Mouse (Mus musculus) embryonic facial prominence, embryonic 12.5 days (tissue): Measurements from ENCODE around the gene Ndufb10. TPM values are rescaled to one million over a fixed set of nuclear protein-coding genes. Genes with fewer than 3 reads are reported as not detected.

ENCODE experiments used
- ATAC-seq: fragments of 200-750 bp; cut with Nextera tagmentation; 2 replicates; pipeline ENCODE4 v1.8.0; 2017; ENCODE audit not compliant: insufficient number of reproducible peaks, insufficient read depth, low FRiP score, low TSS enrichment
- H3K27ac ChIP-seq: fragments of 300-500 bp; sonication (generic); 2 replicates; pipeline ENCODE4 v1.5.1; 2016; ENCODE audit warnings: mild to moderate bottlenecking
- H3K27me3 ChIP-seq: fragments of 300-500 bp; sonication (generic); 2 replicates; pipeline ENCODE4 v1.6.1; 2016; ENCODE audit warnings: mild to moderate bottlenecking, moderate library complexity
- H3K36me3 ChIP-seq: fragments of 300-500 bp; sonication (generic); 2 replicates; pipeline ENCODE4 v1.6.1; 2016; ENCODE audit warnings: mild to moderate bottlenecking
- H3K4me1 ChIP-seq: fragments of 300-500 bp; sonication (generic); 2 replicates; pipeline ENCODE4 v1.6.1; 2016
- H3K4me2 ChIP-seq: fragments of 300-500 bp; sonication (generic); replicated peaks from 2 replicates; pipeline ENCODE4 v1.6.1; 2016; ENCODE audit warnings: mild to moderate bottlenecking, moderate library complexity
- H3K4me3 ChIP-seq: fragments of 300-500 bp; sonication (generic); 2 replicates; pipeline ENCODE4 v1.5.1; 2016; ENCODE audit warnings: mild to moderate bottlenecking
- H3K9ac ChIP-seq: fragments of 300-500 bp; sonication (generic); 2 replicates; pipeline ENCODE4 v1.6.1; 2016; ENCODE audit warnings: mild to moderate bottlenecking, moderate library complexity
- H3K9me3 ChIP-seq: fragments of 300-500 bp; sonication (generic); 2 replicates; pipeline ENCODE4 v1.6.1; 2016; ENCODE audit warnings: mild to moderate bottlenecking, moderate library complexity
- WGBS: fragments of 180-500 bp; shearing (Covaris S2); methylation state at CpG from one replicate; pipeline ENCODE4 v1.1.7; 2016; 5-methylcytosine and 5-hydroxymethylcytosine counted together
- polyA plus RNA-seq: library from polyadenylated mRNA; unstranded; fragments of >200 nt; fragmentation: Nextera tagmentation; extraction: Ambion mirVana; gene quantifications from 2 replicates; pipeline ENCODE4 v1.2.1, GENCODE M21; 2016

Gene Ndufb10
- polyA plus RNA-seq, 1 experiment from 2014 or later: 209 TPM

DNA sequence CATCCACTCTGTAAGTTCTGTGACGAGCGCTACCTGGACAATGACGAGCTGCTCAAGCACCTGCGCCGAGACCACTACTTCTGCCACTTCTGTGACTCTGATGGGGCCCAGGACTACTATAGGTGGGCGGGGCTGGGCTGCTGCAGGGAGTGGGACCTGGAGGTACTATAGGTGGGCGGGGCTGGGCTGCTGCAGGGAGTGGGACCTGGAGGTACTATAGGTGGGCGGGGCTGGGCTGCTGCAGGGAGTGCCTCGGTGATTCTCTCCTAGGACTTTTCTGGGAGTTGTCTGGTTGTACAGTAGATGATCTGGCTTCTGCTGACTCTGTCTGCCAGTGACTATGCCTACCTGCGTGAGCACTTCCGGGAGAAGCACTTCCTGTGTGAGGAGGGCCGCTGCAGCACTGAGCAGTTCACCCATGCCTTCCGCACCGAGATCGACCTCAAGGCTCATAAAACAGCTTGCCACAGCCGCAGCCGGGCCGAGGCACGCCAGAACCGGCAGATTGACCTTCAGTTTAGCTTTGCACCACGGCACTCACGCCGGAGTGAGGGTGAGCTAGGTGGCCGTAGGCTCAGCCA, 46.7 kb downstream of the Ndufb10 start:
- peaks cover 63% of the 10 kb centered on the region for H3K36me3 ChIP-seq
- no peak overlapping the region for H3K4me3 ChIP-seq
- 0 out of 2 replicates have a peak, but pooled peaks cover 4% of the 10 kb centered on the region for H3K4me1 ChIP-seq
- no peak for ATAC-seq
- H3K27ac ChIP-seq: no peak overlapping the region
- no peaks in the 10 kb centered on the region for H3K9me3 ChIP-seq
- H3K4me2 ChIP-seq: no peak overlapping the region
- no peak overlapping the region for H3K9ac ChIP-seq
- WGBS: 91% methylated on average over 24 of the region's 24 CpGs
- H3K27me3 ChIP-seq: no peaks in the 10 kb centered on the region

GRCm38 (mm10) chr17:24676877-24677276, 47.4 kb downstream of the Ndufb10 start:
- peaks cover 56% of the 10 kb centered on the region for H3K36me3 ChIP-seq

GRCm38 (mm10) chr17:24676187-24676586, 48.1 kb downstream of the Ndufb10 start:
- H3K4me3 ChIP-seq: no peak overlapping the region
- peaks cover 18% of the 10 kb centered on the region for H3K4me1 ChIP-seq
- 56% methylated on average over 2 of the region's 2 CpGs for WGBS
- peaks cover 50% of the 10 kb centered on the region for H3K36me3 ChIP-seq
- H3K9me3 ChIP-seq: no peaks in the 10 kb centered on the region
- ATAC-seq: no peak
- H3K27me3 ChIP-seq: no peaks in the 10 kb centered on the region
- no peak overlapping the region for H3K27ac ChIP-seq
- no peak overlapping the region for H3K4me2 ChIP-seq
- no peak overlapping the region for H3K9ac ChIP-seq

More at GRCm38 (mm10) chr17:24676877-24677276, 47.4 kb downstream of the Ndufb10 start:
- WGBS: 92% methylated on average over 5 of the region's 5 CpGs
- Histone ChIP-seq H3K9ac (no peak overlapping the region), H3K4me3 (no peak overlapping the region), H3K27me3 (no peaks in the 10 kb centered on the region), H3K4me2 (no peak overlapping the region), H3K9me3 (no peaks in the 10 kb centered on the region), H3K27ac (no peak overlapping the region), H3K4me1 (peaks cover 12% of the 10 kb centered on the region)
- ATAC-seq: no peak

DNA sequence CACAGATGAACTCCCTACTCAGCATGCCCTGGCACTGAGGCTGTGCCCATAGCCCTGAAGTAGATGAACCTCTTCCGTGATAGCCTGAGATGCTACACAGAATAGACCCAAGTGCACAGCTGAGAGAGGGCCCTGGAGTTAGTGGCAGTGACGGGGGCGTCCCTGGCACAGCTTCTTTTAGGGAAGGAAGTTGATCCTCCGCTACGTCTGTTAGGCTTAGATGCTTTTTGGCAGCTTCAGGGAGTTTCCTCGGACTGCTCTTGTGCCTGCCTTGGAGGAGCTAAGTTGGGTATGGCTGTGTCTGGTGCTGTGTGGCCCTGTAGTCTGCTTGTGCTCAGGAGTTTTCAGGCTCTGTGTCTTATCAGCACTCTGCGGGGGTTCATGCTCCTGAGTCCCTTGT, 50.0 kb downstream of the Ndufb10 start:
- Histone ChIP-seq H3K9ac (no peak overlapping the region; the same call in 1 of the 2 replicates), H3K27me3 (no peaks in the 10 kb centered on the region), H3K36me3 (peaks cover 30% of the 10 kb centered on the region), H3K4me3 (peak overlapping the region; percentile 9; the same call in 1 of the 2 replicates), H3K27ac (no peak overlapping the region), H3K4me2 (no peak overlapping the region), H3K9me3 (no peaks in the 10 kb centered on the region), H3K4me1 (peaks cover 29% of the 10 kb centered on the region)
- WGBS: 90% methylated on average over 7 of the region's 7 CpGs
- ATAC-seq: no peak

- peak overlapping the region; percentile 27; the same call in 1 of the 2 replicates for H3K9ac ChIP-seq
Measured at GRCm38 (mm10) chr17:24672141-24672540, 52.1 kb downstream of the Ndufb10 start.

More at GRCm38 (mm10) chr17:24672141-24672540, 52.1 kb downstream of the Ndufb10 start:
- H3K4me2 ChIP-seq: peak overlapping the region; percentile 83
- H3K4me3 ChIP-seq: 0 out of 2 replicates have a peak overlapping the region, but pooled peaks have one; percentile 9
- ATAC-seq: no peak
- no peaks in the 10 kb centered on the region for H3K27me3 ChIP-seq
- H3K27ac ChIP-seq: no peak overlapping the region
- H3K9me3 ChIP-seq: no peaks in the 10 kb centered on the region
- peaks cover 9% of the 10 kb centered on the region for H3K36me3 ChIP-seq
- H3K4me1 ChIP-seq: peaks cover 33% of the 10 kb centered on the region
- WGBS: 16% methylated on average over 5 of the region's 5 CpGs

Other genes with a start within 250 kb of the Ndufb10 start
- gene Mlst8, start 245.4 kb downstream of the Ndufb10 start, polyA plus RNA-seq: 32.8 and 35.0 TPM in 2 replicates
- gene Caskin1, start 235.9 kb downstream of the Ndufb10 start, polyA plus RNA-seq: 7.3 and 7.5 TPM in 2 replicates
- 98.5 and 103 TPM in 2 replicates for gene Traf7, start 196.5 kb downstream of the Ndufb10 start, polyA plus RNA-seq
- 3.6 and 3.7 TPM in 2 replicates for gene Rab26, start 190.3 kb downstream of the Ndufb10 start, polyA plus RNA-seq
- 26.8 and 29.8 TPM in 2 replicates for gene Pkd1, start 174.6 kb downstream of the Ndufb10 start, polyA plus RNA-seq
- 72.8 and 82.0 TPM in 2 replicates for gene Tsc2, start 91.8 kb downstream of the Ndufb10 start, polyA plus RNA-seq
- gene Nthl1, start 91.8 kb downstream of the Ndufb10 start, polyA plus RNA-seq: 26.2 and 26.9 TPM in 2 replicates
- 59.6 and 60.6 TPM in 2 replicates for gene Slc9a3r2, start 74.2 kb downstream of the Ndufb10 start, polyA plus RNA-seq
- 0.35 and 0.76 TPM in 2 replicates for gene Npw, start 66.0 kb downstream of the Ndufb10 start, polyA plus RNA-seq
- gene Zfp598, start 54.8 kb downstream of the Ndufb10 start, polyA plus RNA-seq: 23.5 and 25.4 TPM in 2 replicates
- gene Syngr3, start 34.5 kb downstream of the Ndufb10 start, polyA plus RNA-seq: 8.4 and 10.5 TPM in 2 replicates
- 47.9 and 48.0 TPM in 2 replicates for gene Gfer, start 28.3 kb downstream of the Ndufb10 start, polyA plus RNA-seq
- gene Noxo1, start 28.2 kb downstream of the Ndufb10 start, polyA plus RNA-seq: 3.0 and 5.5 TPM in 2 replicates
- gene Tbl3, start 16.8 kb downstream of the Ndufb10 start, polyA plus RNA-seq: 93.9 and 94.2 TPM in 2 replicates
- 0.22 TPM in 1 of 2 replicates, not detected in the other for gene Rnf151, start 6.4 kb downstream of the Ndufb10 start, polyA plus RNA-seq
- gene Rps2, start 6.4 kb downstream of the Ndufb10 start, polyA plus RNA-seq: 1,116 and 1,117 TPM in 2 replicates
- not detected in 2 replicates for gene Rpl3l, start 3.3 kb upstream of the Ndufb10 start, polyA plus RNA-seq
- 23.6 and 25.6 TPM in 2 replicates for gene Msrb1, start 12.2 kb upstream of the Ndufb10 start, polyA plus RNA-seq
- gene Hs3st6, start 28.5 kb upstream of the Ndufb10 start, polyA plus RNA-seq: 9.2 and 10.7 TPM in 2 replicates
- gene Meiob, start 79.8 kb upstream of the Ndufb10 start, polyA plus RNA-seq: not detected in 2 replicates
- 24.2 and 26.1 TPM in 2 replicates for gene Hagh, start 115.7 kb upstream of the Ndufb10 start, polyA plus RNA-seq
- gene Fahd1, start 125.9 kb upstream of the Ndufb10 start, polyA plus RNA-seq: 21.3 and 23.2 TPM in 2 replicates
- gene Igfals, start 141.5 kb upstream of the Ndufb10 start, polyA plus RNA-seq: 0.22 and 0.28 TPM in 2 replicates
- 49.7 and 53.6 TPM in 2 replicates for gene Nubp2, start 161.9 kb upstream of the Ndufb10 start, polyA plus RNA-seq
- gene Spsb3, start 162.2 kb upstream of the Ndufb10 start, polyA plus RNA-seq: 43.3 and 43.8 TPM in 2 replicates
- 38.7 and 42.4 TPM in 2 replicates for gene Eme2, start 170.6 kb upstream of the Ndufb10 start, polyA plus RNA-seq
- 99.6 and 107 TPM in 2 replicates for gene Mrps34, start 170.6 kb upstream of the Ndufb10 start, polyA plus RNA-seq
- gene Nme3, start 172.0 kb upstream of the Ndufb10 start, polyA plus RNA-seq: 44.8 and 46.1 TPM in 2 replicates
- gene Mapk8ip3, start 212.5 kb upstream of the Ndufb10 start, polyA plus RNA-seq: 55.8 and 59.5 TPM in 2 replicates
- 270 and 277 TPM in 2 replicates for gene Jpt2, start 236.2 kb upstream of the Ndufb10 start, polyA plus RNA-seq